Mouse (Mus musculus) Muller cell, postnatal 12 days (primary cell): ENCODE measurements at regions not wholly inside any gene's neighbourhood (a gene's known extent, or its start where the extent isn't known, plus 50 kb on each side); places are given as distances from the start of the nearest gene placed in this dataset.
A peak's percentile ranks its signal among the peaks of the same experiment; 100 is the strongest.
"Not testable (repeated sequence)": the region's sequence is repeated elsewhere in the genome, so short reads cannot be mapped to it uniquely, and the experiment has no call there.

ENCODE experiments used
- DNase-seq: peaks from one replicate; pipeline ENCODE4 v3.0.0-alpha.2; 2015; ENCODE audit errors: inconsistent ontology term

- DNase-seq = no peak
These were observed 57.1 kb downstream of the Ccdc54 start for GRCm38 (mm10) chr16:50533881-50534280.

- DNase-seq = peak; percentile 88
These were observed 61.2 kb downstream of the Ccdc54 start for GRCm38 (mm10) chr16:50529511-50530416.

GRCm38 (mm10) chr16:50528677-50529510 is 62.1 kb downstream of the Ccdc54 start:
- DNase-seq = peak; percentile 87

GRCm38 (mm10) chr16:50528355-50528676 is 62.6 kb downstream of the Ccdc54 start:
- DNase-seq = no peak

GRCm38 (mm10) chr16:50526930-50527329 is 64.0 kb downstream of the Ccdc54 start:
- DNase-seq = not testable (repeated sequence)

- DNase-seq = no peak
These were observed 65.0 kb downstream of the Ccdc54 start for GRCm38 (mm10) chr16:50525934-50526366.

GRCm38 (mm10) chr16:50525504-50525903 is 65.5 kb downstream of the Ccdc54 start:
- DNase-seq = no peak

- no peak for DNase-seq
These were observed 71.3 kb downstream of the Ccdc54 start for GRCm38 (mm10) chr16:50519610-50520009.

GRCm38 (mm10) chr16:50516579-50516978 is 74.4 kb downstream of the Ccdc54 start:
- DNase-seq = no peak

- no peak for DNase-seq
These were observed 75.9 kb downstream of the Ccdc54 start for GRCm38 (mm10) chr16:50515039-50515438.

- no peak for DNase-seq
These were observed 78.9 kb downstream of the Ccdc54 start for GRCm38 (mm10) chr16:50512080-50512479.

- no peak for DNase-seq
These were observed 77.3 kb upstream of the Bbx start for GRCm38 (mm10) chr16:50509529-50509895.

GRCm38 (mm10) chr16:50508673-50509528 is 76.7 kb upstream of the Bbx start:
- DNase-seq = no peak

GRCm38 (mm10) chr16:50504619-50505018 is 72.4 kb upstream of the Bbx start:
- DNase-seq = peak; percentile 82

- DNase-seq = no peak
These were observed 66.7 kb upstream of the Bbx start for GRCm38 (mm10) chr16:50498909-50499308.

- no peak for DNase-seq
These were observed 61.5 kb upstream of the Bbx start for GRCm38 (mm10) chr16:50493662-50494061.

GRCm38 (mm10) chr16:50489244-50489643 is 57.1 kb upstream of the Bbx start:
- no peak for DNase-seq

- no peak for DNase-seq
These were observed 50.2 kb upstream of the Bbx start for GRCm38 (mm10) chr16:50482360-50482786.
